Comparison of ENCODE assay signal across 17 mouse cellular contexts in the genomic region with DNA sequence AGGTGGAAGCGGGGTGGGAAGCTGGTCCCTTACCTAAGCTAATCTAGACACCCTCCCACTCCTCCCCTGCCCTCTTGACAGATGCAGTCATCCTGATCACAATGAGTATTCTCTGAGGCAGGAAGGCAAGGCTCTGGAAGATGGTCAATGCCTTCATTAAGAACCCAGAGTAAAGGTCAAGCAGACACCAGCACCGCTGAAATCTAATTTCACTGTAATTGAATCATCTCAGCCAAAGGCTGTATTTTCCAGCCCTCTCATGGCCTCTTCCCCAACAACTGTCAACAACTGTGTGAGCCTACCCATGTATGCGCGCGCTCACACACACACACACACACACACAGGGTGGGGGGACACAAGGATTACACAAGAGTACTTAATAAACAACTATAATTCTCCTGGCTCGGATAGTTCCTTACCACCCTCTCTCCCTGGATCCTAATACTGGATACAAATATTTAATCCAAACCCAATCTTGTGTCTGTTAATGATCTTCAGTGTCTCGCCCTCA. TPM values are rescaled to one million over a fixed set of nuclear protein-coding genes. Genes with fewer than 3 reads are reported as not detected.
DNase-seq lines count a peak whose midpoint lies in the region; ATAC-seq and TF ChIP-seq lines count a peak whose summit lies in the region.
"Had no signal": no experiment of that assay in that cellular context is flagged by ENCODE, and none has a peak within 500 bp of the region (broad histone marks: within the 10 kb centered on the region; RNA-seq: fewer than 3 reads in every experiment).

No protein-coding gene starts in this region.

- no peaks in the 10 kb centered on the region for H3K27me3 ChIP-seq in hindbrain, embryonic 11.5 days (ENCODE audit: control insufficient read depth, insufficient read depth, low read length)
- no peaks in the 10 kb centered on the region for H3K27me3 ChIP-seq in hindbrain, postnatal 0 days (ENCODE audit: insufficient read depth, low read length)
- H3K27me3 ChIP-seq: embryonic facial prominence, embryonic 13.5 days; forebrain, embryonic 13.5 days; hindbrain, embryonic 13.5 days had no signal

- intact Hi-C loops in heart, postnatal 25 days (cut with DNase I): no loop called here

- no peak; the same call in 1 of the 2 replicates for ATAC-seq in hindbrain, embryonic 11.5 days (ENCODE audit: low FRiP score)
- no peak for ATAC-seq in hindbrain, postnatal 0 days
- ATAC-seq: forebrain, embryonic 13.5 days had no signal

- no peak overlapping the region for H3K9ac ChIP-seq in hindbrain, embryonic 11.5 days (ENCODE audit: low read depth, low read length)
- H3K9ac ChIP-seq in hindbrain, postnatal 0 days (replicated peaks; ENCODE audit: low read length): no peak overlapping the region
- H3K9ac ChIP-seq: embryonic facial prominence, embryonic 13.5 days; forebrain, embryonic 13.5 days; hindbrain, embryonic 13.5 days had no signal

- TF ChIP-seq CTCF in hindbrain, postnatal 0 days (IDR thresholded peaks at IDR 0.05; ENCODE audit: low read depth): no peak

- H3K4me3 ChIP-seq in hindbrain, embryonic 11.5 days (ENCODE audit: low read depth, low read length): no peak overlapping the region
- H3K4me3 ChIP-seq in hindbrain, postnatal 0 days (ENCODE audit: low read length): no peak overlapping the region
- H3K4me3 ChIP-seq in brown adipose tissue, adult 24 weeks (ENCODE audit: insufficient read depth, low read depth, low read length): no peak overlapping the region
- H3K4me3 ChIP-seq: forebrain, embryonic 13.5 days; limb, embryonic 10.5 days had no signal

- no peak overlapping the region for H3K27ac ChIP-seq in hindbrain, embryonic 11.5 days (ENCODE audit: low read depth, low read length)
- no peak overlapping the region for H3K27ac ChIP-seq in hindbrain, postnatal 0 days
- H3K27ac ChIP-seq in brown adipose tissue, adult 24 weeks (replicated peaks; ENCODE audit: low read depth, low read length): peak overlapping the region; percentile 71
- H3K27ac ChIP-seq: embryonic facial prominence, embryonic 13.5 days; forebrain, embryonic 13.5 days; hindbrain, embryonic 13.5 days; limb, embryonic 10.5 days had no signal

- 81% methylated on average over 7 of the region's 7 CpGs for WGBS in hindbrain, embryonic 11.5 days
- 87% methylated on average over 7 of the region's 7 CpGs for WGBS in hindbrain, postnatal 0 days

- no peaks in the 10 kb centered on the region for H3K36me3 ChIP-seq in hindbrain, embryonic 11.5 days (ENCODE audit: control insufficient read depth, insufficient read depth, low read length)
- no peaks in the 10 kb centered on the region for H3K36me3 ChIP-seq in hindbrain, postnatal 0 days (ENCODE audit: insufficient read depth, low read length)
- H3K36me3 ChIP-seq: hindbrain, embryonic 13.5 days; limb, embryonic 10.5 days had no signal

- no peaks in the 10 kb centered on the region for H3K9me3 ChIP-seq in hindbrain, embryonic 11.5 days (ENCODE audit: control insufficient read depth, low read length)
- no peaks in the 10 kb centered on the region for H3K9me3 ChIP-seq in hindbrain, postnatal 0 days (ENCODE audit: low read length)
- H3K9me3 ChIP-seq: embryonic facial prominence, embryonic 13.5 days; forebrain, embryonic 13.5 days; hindbrain, embryonic 13.5 days; limb, embryonic 10.5 days had no signal

- peak; percentile 21 for DNase-seq in hindbrain, embryonic 11.5 days (ENCODE audit: low spot score)
- DNase-seq in hindbrain, postnatal 0 days (ENCODE audit: low spot score): no peak
- DNase-seq in heart, postnatal 25 days (ENCODE audit: low spot score): peak; percentile 20
- peak; percentile 28 to 67 for DNase-seq in kidney, postnatal 25 days
- DNase-seq in lung, postnatal 14 days: no peak
- no peak for DNase-seq in layer of hippocampus, adult 9-10 months (ENCODE audit: low spot score)
- DNase-seq: lung, postnatal 36 days; right cerebral cortex, postnatal 4 days had no signal

- no peaks in the 10 kb centered on the region for H3K4me1 ChIP-seq in hindbrain, embryonic 11.5 days (replicated peaks; ENCODE audit: control insufficient read depth, insufficient read depth, low read length)
- H3K4me1 ChIP-seq in hindbrain, postnatal 0 days (ENCODE audit: insufficient read depth, low read length): peaks cover 14% of the 10 kb centered on the region
- H3K4me1 ChIP-seq in brown adipose tissue, adult 24 weeks (ENCODE audit: control insufficient read depth, insufficient read depth, insufficient read length, low read length): peaks cover 31% of the 10 kb centered on the region

- H3K4me2 ChIP-seq in hindbrain, embryonic 11.5 days (replicated peaks; ENCODE audit: low read depth, low read length): no peak overlapping the region
- H3K4me2 ChIP-seq in hindbrain, postnatal 0 days (ENCODE audit: low read depth, low read length): no peak overlapping the region

RNA-seq across cellular contexts. Expression of gene Prnp, which starts 1.3 kb away (rescaled TPM):
- polyA plus RNA-seq in hindbrain, embryonic 11.5 days (2014; fragmentation: Nextera tagmentation; extraction: Ambion mirVana): 34.4 and 35.1 TPM in 2 replicates
- 203 and 212 TPM in 2 replicates for total RNA-seq in hindbrain, postnatal 0 days (2014; rRNA removed)
- 227 and 234 TPM in 2 replicates for polyA plus RNA-seq in hindbrain, postnatal 0 days (2015; fragmentation: Nextera tagmentation; extraction: Ambion mirVana)
- polyA plus RNA-seq in brown adipose tissue, adult 24 weeks (2012; ENCODE audit: insufficient read depth, insufficient read length, missing spikeins): 105 and 119 TPM in 2 replicates
- 10 to 100 TPM; 89.2 to 90.0 TPM for total RNA-seq in heart, postnatal 25 days (2021)

RNA-seq across cellular contexts. Expression of gene Prn, which starts 1.4 kb away (rescaled TPM):
- polyA plus RNA-seq in hindbrain, embryonic 11.5 days (2014; fragmentation: Nextera tagmentation; extraction: Ambion mirVana): not detected in 2 replicates
- total RNA-seq in hindbrain, postnatal 0 days (2014; rRNA removed): not detected in 2 replicates
- polyA plus RNA-seq in hindbrain, postnatal 0 days (2015; fragmentation: Nextera tagmentation; extraction: Ambion mirVana): 0.25 and 0.26 TPM in 2 replicates
- polyA plus RNA-seq in brown adipose tissue, adult 24 weeks (2012; ENCODE audit: insufficient read depth, insufficient read length, missing spikeins): not detected in 2 replicates
- 1 to 10 TPM; 1.9 to 2.5 TPM for total RNA-seq in heart, postnatal 25 days (2021)
- total RNA-seq: CH12.LX; layer of hippocampus, adult 18-20 months; monocyte, adult 5-6 weeks had no signal
- polyA plus RNA-seq: forebrain, embryonic 13.5 days; gonadal fat pad, adult 2 months; hindbrain, embryonic 13.5 days; limb, embryonic 10.5 days had no signal

RNA-seq across cellular contexts. Expression of gene Prnd, which starts 42.3 kb away (rescaled TPM):
- polyA plus RNA-seq in hindbrain, embryonic 11.5 days (2014; fragmentation: Nextera tagmentation; extraction: Ambion mirVana): 6.2 and 8.2 TPM in 2 replicates
- 4.4 and 5.6 TPM in 2 replicates for total RNA-seq in hindbrain, postnatal 0 days (2014; rRNA removed)
- polyA plus RNA-seq in hindbrain, postnatal 0 days (2015; fragmentation: Nextera tagmentation; extraction: Ambion mirVana): 6.4 and 7.2 TPM in 2 replicates
- 0.58 and 0.71 TPM in 2 replicates for polyA plus RNA-seq in brown adipose tissue, adult 24 weeks (2012; ENCODE audit: insufficient read depth, insufficient read length, missing spikeins)
- 1 to 10 TPM; 1.4 to 2.0 TPM for total RNA-seq in heart, postnatal 25 days (2021)
- total RNA-seq: layer of hippocampus, adult 18-20 months; monocyte, adult 5-6 weeks had no signal

RNA-seq across cellular contexts. Expression of gene Erv3, which starts 48.9 kb away (rescaled TPM):
- not detected in 2 replicates for polyA plus RNA-seq in hindbrain, embryonic 11.5 days (2014; fragmentation: Nextera tagmentation; extraction: Ambion mirVana)
- not detected in 2 replicates for total RNA-seq in hindbrain, postnatal 0 days (2014; rRNA removed)
- 0.04 TPM in 1 of 2 replicates, not detected in the other for polyA plus RNA-seq in hindbrain, postnatal 0 days (2015; fragmentation: Nextera tagmentation; extraction: Ambion mirVana)
- polyA plus RNA-seq in brown adipose tissue, adult 24 weeks (2012; ENCODE audit: insufficient read depth, insufficient read length, missing spikeins): not detected in 2 replicates
- not detected for total RNA-seq in heart, postnatal 25 days (2021)
- total RNA-seq: CH12.LX; monocyte, adult 5-6 weeks had no signal
- polyA plus RNA-seq: embryonic facial prominence, embryonic 13.5 days; forebrain, embryonic 13.5 days; hindbrain, embryonic 13.5 days; limb, embryonic 10.5 days had no signal

Comparison
In these comparisons a context has a peak if more than half of its experiments do, and no peak if none do; other contexts are left out.
1. DNase-seq: peak in hindbrain, embryonic 11.5 days (single experiment), heart, postnatal 25 days (single experiment) and kidney, postnatal 25 days (2 of 2); none in hindbrain, postnatal 0 days (single experiment), lung, postnatal 14 days (single experiment) and layer of hippocampus, adult 9-10 months (single experiment).